Mouse (Mus musculus): ENCODE measurements around the gene Rps19bp1. TPM values are rescaled to one million over a fixed set of nuclear protein-coding genes. Genes with fewer than 3 reads are reported as not detected.
A peak's percentile ranks its signal among the peaks of the same experiment; 100 is the strongest.

Gene Rps19bp1
- total and polyA plus RNA-seq, 2 experiments: 8.3 to 17.0 TPM

DNA sequence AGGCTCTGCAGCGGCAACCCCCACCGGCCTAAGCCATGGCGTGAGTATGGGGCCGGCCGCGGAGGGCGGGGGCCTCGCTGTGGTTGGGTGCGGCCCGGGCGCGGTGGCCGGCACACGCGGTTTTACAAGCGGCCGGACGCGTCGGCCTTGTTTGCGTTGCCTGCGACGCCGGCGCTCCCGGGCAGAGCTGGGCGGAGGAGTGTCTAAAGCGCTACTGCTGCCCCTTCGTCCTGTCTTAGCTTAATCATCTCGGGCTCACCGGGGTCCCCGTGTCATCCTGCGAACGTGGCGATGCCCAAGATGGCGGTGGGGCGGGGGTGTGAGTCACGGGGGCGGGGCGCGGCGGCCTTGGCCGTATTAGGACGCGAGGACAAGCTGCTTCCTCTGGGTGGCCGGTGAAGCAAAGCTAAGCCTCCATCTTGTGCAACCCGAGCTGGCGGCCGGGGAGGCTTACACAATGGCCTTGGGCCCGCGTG, 8.4 kb downstream of the Rps19bp1 start:
- H3K36me3 ChIP-seq (ENCODE audit: control insufficient read depth, insufficient read depth, low read length): peaks cover 21% of the 10 kb centered on the region
- DNase-seq (ENCODE audit: extremely low read depth, low read depth, low spot score): peak; percentile 53

DNA sequence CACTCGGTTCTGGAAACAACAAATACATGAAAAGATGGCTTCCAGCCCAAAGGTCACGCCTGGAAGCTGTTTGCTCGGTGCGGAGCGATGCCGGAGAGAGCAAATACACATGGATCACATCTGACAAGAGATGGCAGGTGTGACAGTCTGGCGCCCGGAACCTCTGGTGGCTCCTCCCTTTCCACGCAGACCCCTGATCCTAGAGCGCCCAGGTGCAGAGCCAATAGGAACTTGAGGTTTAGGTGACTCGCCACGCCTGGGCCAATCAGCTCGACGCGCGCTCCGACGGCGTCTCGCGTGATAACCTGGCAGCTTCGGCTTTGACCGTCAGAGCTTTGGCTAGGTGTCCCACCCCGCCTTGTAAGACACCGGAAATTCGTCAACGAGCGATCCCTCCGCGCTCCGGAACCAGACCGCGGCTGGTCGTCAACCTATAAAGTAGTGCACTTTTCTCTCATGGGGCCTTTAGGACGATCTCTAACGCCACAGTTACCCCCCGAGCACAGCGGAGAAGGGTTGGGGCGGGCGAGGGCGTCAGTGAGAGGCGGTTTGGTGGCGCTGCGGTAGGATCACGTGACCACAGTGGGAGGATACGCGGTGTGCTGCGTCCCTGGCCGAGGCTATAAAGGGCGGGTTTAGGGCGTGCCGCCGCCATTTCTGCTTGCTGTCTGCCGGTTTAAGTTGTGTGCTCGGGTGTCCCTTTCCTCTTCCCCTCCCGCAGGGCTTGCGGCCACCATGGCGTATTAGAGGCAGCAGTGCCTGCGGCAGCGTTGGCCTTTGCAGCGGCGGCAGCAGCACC, 9.1 kb downstream of the Rps19bp1 start, which contains the start of gene Atf4:
Gene Atf4 (plus strand): TSS at position 338 of the 799 bp plus-strand sequence.
- no peaks in the 10 kb centered on the region for H3K27me3 ChIP-seq (ENCODE audit: control insufficient read depth, insufficient read depth, low read length)
- H3K4me1 ChIP-seq (ENCODE audit: control insufficient read depth, insufficient read depth, low read length): peaks cover 25% of the 10 kb centered on the region

More for the DNA sequence above, 8.4 kb downstream of the Rps19bp1 start:
- H3K4me3 ChIP-seq (ENCODE audit: insufficient read depth, low read depth, low read length): peak overlapping the region; percentile 85
- TF ChIP-seq CTCF (IDR thresholded peaks at IDR 0.05; ENCODE audit: low read depth, low read length) (no peak), POLR2A (IDR thresholded peaks at IDR 0.05; ENCODE audit: extremely low read depth, insufficient read depth, low read length) (no peak)
- peak overlapping the region; percentile 98 for H3K9ac ChIP-seq (ENCODE audit: low read depth, low read length)
- peaks cover 12% of the 10 kb centered on the region; the same call in 1 of the 2 replicates for H3K79me2 ChIP-seq (ENCODE audit: control insufficient read depth, insufficient read depth, low read length)
- WGBS: under 1% methylated on average over 50 of the region's 51 CpGs
- H3K27me3 ChIP-seq (ENCODE audit: control insufficient read depth, insufficient read depth, low read length): no peaks in the 10 kb centered on the region
- H3K4me1 ChIP-seq (ENCODE audit: control insufficient read depth, insufficient read depth, low read length): peaks cover 22% of the 10 kb centered on the region
- peak overlapping the region; percentile 96 for H3K27ac ChIP-seq (replicated peaks; ENCODE audit: insufficient read depth, low read depth, low read length)

DNA sequence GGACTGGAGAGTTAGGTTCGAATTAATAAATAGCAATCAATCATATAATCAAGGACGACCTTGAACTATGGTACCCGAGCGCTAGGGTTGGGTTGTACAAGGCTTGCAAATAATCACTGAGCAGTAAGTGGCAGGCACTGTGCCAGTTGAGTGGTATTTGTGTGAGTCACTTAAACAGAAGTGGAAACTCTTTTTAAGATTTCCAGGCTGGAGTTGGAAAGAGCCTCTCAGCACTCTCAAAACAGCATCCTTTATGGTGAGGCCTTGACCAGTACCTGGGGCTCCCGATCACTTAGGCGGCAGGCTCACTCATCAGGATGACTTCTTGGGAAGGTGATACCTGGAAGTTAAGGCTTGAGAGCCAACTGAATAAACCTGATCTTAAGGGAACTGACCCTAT, 9.9 kb downstream of the Rps19bp1 start:
- peaks cover 12% of the 10 kb centered on the region; the same call in 1 of the 2 replicates for H3K79me2 ChIP-seq (ENCODE audit: control insufficient read depth, insufficient read depth, low read length)
- no peak for TF ChIP-seq POLR2A (IDR thresholded peaks at IDR 0.05; ENCODE audit: extremely low read depth, insufficient read depth, low read length)
- TF ChIP-seq CTCF (IDR thresholded peaks at IDR 0.05; ENCODE audit: low read depth, low read length): no peak
- peak overlapping the region; percentile 83 for H3K9ac ChIP-seq (ENCODE audit: low read depth, low read length)
- H3K4me1 ChIP-seq (ENCODE audit: control insufficient read depth, insufficient read depth, low read length): peaks cover 33% of the 10 kb centered on the region
- WGBS: 11% methylated on average over 6 of the region's 6 CpGs
- DNase-seq (ENCODE audit: extremely low read depth, low read depth, low spot score): peak; percentile 72
- H3K36me3 ChIP-seq (ENCODE audit: control insufficient read depth, insufficient read depth, low read length): peaks cover 23% of the 10 kb centered on the region
- H3K4me3 ChIP-seq (ENCODE audit: insufficient read depth, low read depth, low read length): peak overlapping the region; percentile 47
- H3K27me3 ChIP-seq (ENCODE audit: control insufficient read depth, insufficient read depth, low read length): no peaks in the 10 kb centered on the region
- peak overlapping the region; percentile 98 for H3K27ac ChIP-seq (replicated peaks; ENCODE audit: insufficient read depth, low read depth, low read length)

More for the DNA sequence above, 9.1 kb downstream of the Rps19bp1 start, which contains the start of gene Atf4:
- Histone ChIP-seq H3K79me2 (ENCODE audit: control insufficient read depth, insufficient read depth, low read length) (peaks cover 12% of the 10 kb centered on the region; the same call in 1 of the 2 replicates), H3K4me3 (ENCODE audit: insufficient read depth, low read depth, low read length) (peak within 1 kb of the TSS; percentile 85), H3K9ac (ENCODE audit: low read depth, low read length) (peak within 1 kb of the TSS; percentile 98), H3K36me3 (ENCODE audit: control insufficient read depth, insufficient read depth, low read length) (peaks cover 21% of the 10 kb centered on the region), H3K27ac (replicated peaks; ENCODE audit: insufficient read depth, low read depth, low read length) (peak within 1 kb of the TSS; percentile 98)
- peak; percentile 98 for DNase-seq (ENCODE audit: extremely low read depth, low read depth, low spot score)
- 0 out of 2 replicates have a peak, but pooled peaks have one; percentile 4 for TF ChIP-seq CTCF (IDR thresholded peaks at IDR 0.05; ENCODE audit: low read depth, low read length)
- TF ChIP-seq POLR2A (IDR thresholded peaks at IDR 0.05; ENCODE audit: extremely low read depth, insufficient read depth, low read length): peak; percentile 99
- under 1% methylated on average over 62 of the region's 62 CpGs for WGBS

DNA sequence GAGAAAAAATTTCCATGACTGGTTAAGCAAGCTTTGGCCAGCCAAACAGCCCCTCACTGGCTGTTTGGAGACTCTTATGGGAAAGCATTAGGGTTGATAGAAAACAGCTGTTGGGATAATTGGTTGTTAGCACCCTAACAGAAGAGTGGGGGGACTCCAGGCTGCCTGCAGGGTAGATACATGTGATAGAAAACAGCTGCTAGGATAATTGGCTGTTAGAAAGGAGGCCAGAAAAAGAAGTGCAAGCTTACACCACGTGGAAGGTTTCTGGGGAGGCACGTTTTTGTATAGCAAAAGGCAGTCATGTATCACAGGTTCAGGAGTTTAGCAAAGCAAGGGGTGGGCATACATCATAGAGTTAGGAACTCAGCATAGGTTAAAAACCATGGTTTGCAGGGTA, 10.6 kb downstream of the Rps19bp1 start:
- Histone ChIP-seq H3K27me3 (ENCODE audit: control insufficient read depth, insufficient read depth, low read length) (no peaks in the 10 kb centered on the region), H3K36me3 (ENCODE audit: control insufficient read depth, insufficient read depth, low read length) (peaks cover 28% of the 10 kb centered on the region), H3K9ac (ENCODE audit: low read depth, low read length) (no peak overlapping the region), H3K79me2 (ENCODE audit: control insufficient read depth, insufficient read depth, low read length) (peaks cover 12% of the 10 kb centered on the region; the same call in 1 of the 2 replicates), H3K27ac (replicated peaks; ENCODE audit: insufficient read depth, low read depth, low read length) (peak overlapping the region; percentile 98), H3K4me3 (ENCODE audit: insufficient read depth, low read depth, low read length) (no peak overlapping the region), H3K4me1 (ENCODE audit: control insufficient read depth, insufficient read depth, low read length) (peaks cover 37% of the 10 kb centered on the region)
- WGBS: 58% methylated on average over 2 of the region's 2 CpGs
- TF ChIP-seq CTCF (IDR thresholded peaks at IDR 0.05; ENCODE audit: low read depth, low read length) (no peak), POLR2A (IDR thresholded peaks at IDR 0.05; ENCODE audit: extremely low read depth, insufficient read depth, low read length) (no peak)
- no peak for DNase-seq (ENCODE audit: extremely low read depth, low read depth, low spot score)

DNA sequence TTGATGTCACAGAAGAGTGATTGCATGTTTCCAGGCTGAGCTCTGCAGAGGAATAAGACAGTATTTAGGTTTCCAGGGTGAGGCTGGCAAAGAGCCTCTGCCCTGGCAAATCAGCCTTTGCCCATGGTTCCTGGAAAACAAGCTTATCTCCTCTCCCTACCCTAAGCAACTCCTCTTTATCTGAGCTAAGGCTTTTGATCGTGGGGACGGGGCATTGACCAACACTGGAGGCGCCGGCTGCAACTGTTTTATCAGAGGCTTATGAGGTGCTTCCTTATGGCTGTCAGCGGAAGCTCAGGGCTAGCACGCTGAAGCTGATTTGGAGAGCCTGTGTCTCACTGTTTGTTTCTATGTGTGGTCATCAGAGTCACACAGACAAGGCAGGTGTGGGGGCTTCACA, 13.5 kb downstream of the Rps19bp1 start:
- Histone ChIP-seq H3K27ac (replicated peaks; ENCODE audit: insufficient read depth, low read depth, low read length) (peak overlapping the region; percentile 93), H3K79me2 (ENCODE audit: control insufficient read depth, insufficient read depth, low read length) (peaks cover 3% of the 10 kb centered on the region; the same call in 1 of the 2 replicates), H3K27me3 (ENCODE audit: control insufficient read depth, insufficient read depth, low read length) (no peaks in the 10 kb centered on the region), H3K36me3 (ENCODE audit: control insufficient read depth, insufficient read depth, low read length) (peaks cover 31% of the 10 kb centered on the region), H3K4me3 (ENCODE audit: insufficient read depth, low read depth, low read length) (no peak overlapping the region), H3K9ac (ENCODE audit: low read depth, low read length) (peak overlapping the region; percentile 58), H3K4me1 (ENCODE audit: control insufficient read depth, insufficient read depth, low read length) (peaks cover 34% of the 10 kb centered on the region)
- TF ChIP-seq POLR2A (IDR thresholded peaks at IDR 0.05; ENCODE audit: extremely low read depth, insufficient read depth, low read length) (no peak), CTCF (IDR thresholded peaks at IDR 0.05; ENCODE audit: low read depth, low read length) (no peak)
- peak; percentile 85 for DNase-seq (ENCODE audit: extremely low read depth, low read depth, low spot score)
- WGBS: 8% methylated on average over 6 of the region's 6 CpGs

Data from liver, adult 2 months (tissue).